Mouse (Mus musculus) heart, adult 2 months (tissue): ENCODE measurements at regions not wholly inside any gene's neighbourhood (a gene's known extent, or its start where the extent isn't known, plus 50 kb on each side); places are given as distances from the start of the nearest gene placed in this dataset.

Experiments used
- CTCF ChIP-seq: fragments of 200-600 bp; IDR thresholded peaks from 2 replicates; pipeline ENCODE4 v1.8.1; 2022; ENCODE audit warnings: antibody characterized with exemption, mild to moderate bottlenecking, moderate library complexity
- POLR2A ChIP-seq: fragments of 200-500 bp; IDR thresholded peaks from 2 replicates; pipeline ENCODE4 v1.6.1; 2011; ENCODE audit warnings: mild to moderate bottlenecking, low read depth, low read length, control low read depth; ENCODE audit not compliant: insufficient read depth

GRCm38 (mm10) chr8:76432813-76433212, 466.4 kb upstream of the Nr3c2 start:
- TF ChIP-seq CTCF (no peak), POLR2A (no peak)
